Mouse (Mus musculus) ES-Bruce4 (cell line): ENCODE measurements at regions not wholly inside any gene's neighbourhood (a gene's known extent, or its start where the extent isn't known, plus 50 kb on each side); places are given as distances from the start of the nearest gene placed in this dataset.

Experiments
- CTCF ChIP-seq: IDR thresholded peaks from one replicate; pipeline ENCODE4 v1.8.1; 2011; ENCODE audit warnings: low read depth, low read length
- POLR2A ChIP-seq: IDR thresholded peaks from one replicate; pipeline ENCODE4 v1.8.1; 2011; ENCODE audit warnings: low read length; ENCODE audit not compliant: insufficient read depth

DNA sequence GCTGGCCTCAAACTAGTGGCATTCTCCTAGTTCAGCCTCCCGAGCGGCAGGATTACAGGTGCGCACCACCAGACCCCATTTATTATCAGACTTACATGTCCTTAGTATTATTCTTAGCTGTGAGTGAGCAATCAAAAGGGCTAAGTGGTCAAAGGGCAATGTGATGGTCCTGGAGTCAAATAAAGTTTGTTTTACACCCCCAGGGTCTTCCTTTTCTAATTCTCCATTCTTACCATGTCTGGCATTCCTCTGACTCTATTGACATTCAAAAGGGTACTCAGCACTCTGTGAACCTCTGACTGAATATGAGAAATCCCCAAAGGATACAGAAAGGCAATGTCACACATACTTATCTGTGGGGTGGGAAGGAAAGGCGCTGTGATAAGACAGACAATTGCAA lies 183.8 kb downstream of the Nedd1 start:
- TF ChIP-seq POLR2A (no peak), CTCF (no peak)
